Mouse (Mus musculus) stomach, postnatal 0 days (tissue): ENCODE measurements at regions not wholly inside any gene's neighbourhood (a gene's known extent, or its start where the extent isn't known, plus 50 kb on each side); places are given as distances from the start of the nearest gene placed in this dataset.

Source experiments
- CTCF ChIP-seq: IDR thresholded peaks from 2 replicates; pipeline ENCODE4 v1.5.1; 2016; ENCODE audit warnings: antibody characterized with exemption, low read depth, mild to moderate bottlenecking, moderate library complexity
- EP300 ChIP-seq: optimal IDR thresholded peaks from 2 replicates; pipeline ENCODE3; 2016; ENCODE audit warnings: antibody characterized with exemption

GRCm38 (mm10) chr4:53235870-53236269 lies 76.2 kb upstream of the Abca1 start:
- TF ChIP-seq CTCF (no peak), EP300 (no peak)
